Mouse (Mus musculus): Measurements from ENCODE around the gene Vps29. TPM values are rescaled to one million over a fixed set of nuclear protein-coding genes. Genes with fewer than 3 reads are reported as not detected.

The Vps29 gene
- total RNA-seq, 4 experiments from 2014 or later: 91.9 to 113 (median 101) TPM

DNA sequence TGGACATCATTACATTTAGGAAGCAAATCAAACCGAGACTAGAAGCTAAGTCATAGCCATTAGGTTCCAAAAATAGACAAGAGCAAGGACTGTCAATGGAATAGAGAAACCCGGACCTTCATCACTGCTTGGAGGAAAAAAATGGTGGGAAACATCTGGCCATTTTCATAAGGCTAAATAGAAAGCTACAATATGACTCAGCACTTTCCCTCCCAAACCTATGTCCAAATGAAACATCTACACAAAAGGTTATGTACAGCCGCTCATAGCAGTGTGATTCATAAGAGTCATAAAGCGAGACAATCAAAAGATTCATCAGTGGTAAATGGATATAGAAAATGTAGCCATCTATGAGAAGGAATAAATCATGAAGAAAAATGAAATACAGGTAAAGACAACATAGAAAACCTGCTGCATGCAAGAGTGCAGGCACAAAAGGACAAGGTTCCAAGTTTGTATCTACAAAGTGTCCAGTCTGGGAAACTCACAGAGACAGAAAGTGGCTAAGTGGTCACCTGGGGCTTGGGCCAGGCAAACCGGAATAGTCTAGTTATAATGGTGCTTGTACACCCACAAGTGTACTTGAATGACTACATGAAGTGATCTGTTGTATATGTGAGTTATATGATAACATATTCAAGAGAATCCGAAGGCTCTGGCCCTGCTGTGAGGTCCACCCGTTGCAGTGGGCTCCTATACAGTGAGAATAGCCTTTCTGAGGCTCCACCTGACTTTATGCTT lies 17.4 kb upstream of the Vps29 start:
- DNase-seq (ENCODE audit: low spot score): no peak

DNA sequence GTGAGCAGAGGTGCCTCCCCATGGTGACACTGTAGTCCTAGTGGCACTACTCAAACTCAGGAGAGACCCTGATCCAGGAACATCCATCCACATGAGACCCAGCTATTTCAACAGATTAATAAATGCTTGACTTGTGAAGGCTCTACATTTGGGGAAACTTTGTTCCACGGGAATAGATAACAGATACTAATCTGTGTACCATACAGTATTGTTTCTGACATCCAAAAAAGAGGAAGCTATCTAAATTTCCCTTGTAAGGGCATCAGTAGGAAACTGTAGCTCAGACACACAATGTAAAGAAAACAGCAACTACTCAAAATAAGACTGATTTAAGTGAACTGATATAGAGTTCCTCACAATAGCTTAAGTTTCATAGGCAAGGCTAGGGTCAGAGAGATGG lies 11.3 kb upstream of the Vps29 start:
- no peak for DNase-seq (ENCODE audit: low spot score)

DNA sequence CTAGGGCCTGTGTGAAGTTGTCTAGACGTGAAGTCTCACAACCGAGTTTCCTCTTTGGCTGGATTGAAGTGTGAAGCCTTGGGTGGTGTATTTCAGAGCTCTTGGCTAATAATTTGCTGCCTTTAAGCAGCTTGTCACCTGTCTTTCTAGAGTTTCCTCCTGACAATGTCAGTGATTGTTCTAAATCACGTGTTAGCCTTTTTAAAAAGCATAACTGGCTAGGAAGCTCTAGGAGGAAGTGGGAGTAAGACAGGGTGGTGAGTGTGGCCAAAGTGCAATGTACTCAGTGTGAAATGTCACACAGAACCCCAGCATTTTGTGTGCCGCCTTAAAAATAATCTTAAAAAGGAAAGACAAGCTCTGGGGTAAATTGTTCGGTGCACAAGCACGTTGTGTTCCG lies 10.4 kb upstream of the Vps29 start:
- no peak for DNase-seq (ENCODE audit: low spot score)

DNA sequence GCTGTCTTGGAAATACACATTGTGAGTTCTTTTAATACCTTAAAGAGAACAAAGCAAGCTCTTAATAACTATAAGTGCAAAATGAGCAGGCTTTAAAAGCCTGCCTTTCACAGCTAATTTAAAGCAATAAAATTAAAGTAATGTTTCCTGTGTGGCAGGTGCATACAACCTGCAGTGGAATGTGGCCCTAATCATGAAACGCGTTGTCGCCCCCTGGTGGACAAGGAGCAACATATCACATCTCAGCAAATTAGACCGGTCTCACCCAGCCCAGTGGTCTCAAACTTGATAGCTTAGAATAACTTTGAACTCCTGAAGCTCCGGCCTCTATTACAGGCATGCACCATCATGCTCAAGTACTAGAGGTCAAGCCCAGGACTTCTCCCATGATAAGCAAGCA lies 9.9 kb upstream of the Vps29 start:
- DNase-seq (ENCODE audit: low spot score): peak; percentile 70

DNA sequence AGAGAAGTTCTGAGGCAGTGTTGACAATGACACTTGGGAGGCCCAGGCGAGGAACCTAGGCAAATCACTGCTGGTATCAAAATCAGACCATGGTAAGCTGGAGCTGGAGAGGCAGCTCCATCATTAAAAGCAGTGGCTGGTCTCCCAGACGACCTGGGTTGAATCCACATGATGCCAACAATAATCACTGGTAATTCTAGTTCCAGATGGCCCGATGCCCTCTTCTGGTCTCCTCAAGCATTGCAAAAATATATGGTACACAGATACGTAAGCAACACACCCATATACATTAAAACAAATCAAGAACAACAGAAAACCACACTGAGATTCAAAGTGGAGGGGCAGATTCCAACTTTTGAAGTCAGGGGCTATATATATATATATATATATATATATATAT lies 8.4 kb upstream of the Vps29 start:
- DNase-seq (ENCODE audit: low spot score): no peak

DNA sequence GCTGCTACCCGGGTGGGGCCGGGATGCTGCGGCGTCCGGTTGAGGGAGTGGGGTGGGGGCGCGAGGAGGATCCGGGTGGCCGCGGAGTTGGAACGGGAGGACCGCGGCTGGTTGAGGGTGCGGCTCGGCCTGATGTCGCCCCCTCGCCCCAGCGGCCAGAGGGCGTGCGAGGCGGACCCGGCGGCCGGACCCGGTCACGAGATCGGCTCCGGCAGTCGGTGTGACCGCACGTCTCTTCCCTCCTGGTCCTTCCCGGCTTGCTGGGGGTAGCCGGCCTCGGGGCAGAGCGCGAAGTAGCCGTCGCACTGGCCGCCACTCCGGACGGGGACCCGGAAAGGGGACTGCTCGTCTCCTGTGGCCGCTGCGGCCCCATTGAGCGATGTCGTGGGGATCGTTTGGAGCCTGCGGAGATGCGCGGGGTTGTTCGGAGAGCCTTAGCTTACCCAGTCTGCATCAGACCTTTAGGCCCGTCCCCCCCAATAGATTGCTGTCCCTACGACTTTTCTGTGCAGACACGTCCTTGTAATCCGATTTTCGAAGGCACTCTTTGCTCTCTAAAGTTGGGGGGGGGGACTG lies 411 bp downstream of the Vps29 start:
- DNase-seq (ENCODE audit: low spot score): no peak

DNA sequence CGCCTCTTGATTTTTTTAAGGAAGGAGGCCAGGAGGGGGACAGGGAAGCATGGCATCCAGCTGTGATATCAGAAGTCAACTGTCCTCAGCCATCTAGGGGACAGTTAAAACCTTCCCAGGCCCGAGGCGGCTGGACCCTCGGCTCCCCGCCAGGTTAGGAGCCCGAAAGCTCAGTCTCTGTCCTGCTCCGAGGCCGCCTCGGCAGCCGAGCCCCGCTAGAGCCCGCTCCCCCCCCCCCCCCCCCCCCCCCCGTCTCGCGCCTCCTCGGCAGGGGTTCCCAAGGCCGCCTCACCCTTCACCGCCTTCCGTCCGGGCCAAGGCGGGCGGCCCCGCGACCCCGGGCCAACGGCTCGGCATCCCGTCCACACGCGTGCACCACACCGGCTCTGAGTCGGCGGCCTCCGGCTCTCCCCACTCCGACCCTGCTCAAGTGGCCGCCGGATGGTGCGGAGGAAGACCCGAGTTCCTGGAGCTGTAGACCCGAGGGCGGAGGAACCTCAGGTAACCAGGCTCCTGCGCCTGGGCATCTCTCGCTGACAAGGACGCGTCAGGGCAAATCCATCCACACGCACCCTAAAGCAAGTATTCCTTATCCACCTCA lies 17.5 kb downstream of the Vps29 start, which contains the start of gene Gpn3:
Gene Gpn3 (plus strand): TSS at position 286 of the 601 bp plus-strand sequence.
- DNase-seq (ENCODE audit: low spot score): no peak

DNA sequence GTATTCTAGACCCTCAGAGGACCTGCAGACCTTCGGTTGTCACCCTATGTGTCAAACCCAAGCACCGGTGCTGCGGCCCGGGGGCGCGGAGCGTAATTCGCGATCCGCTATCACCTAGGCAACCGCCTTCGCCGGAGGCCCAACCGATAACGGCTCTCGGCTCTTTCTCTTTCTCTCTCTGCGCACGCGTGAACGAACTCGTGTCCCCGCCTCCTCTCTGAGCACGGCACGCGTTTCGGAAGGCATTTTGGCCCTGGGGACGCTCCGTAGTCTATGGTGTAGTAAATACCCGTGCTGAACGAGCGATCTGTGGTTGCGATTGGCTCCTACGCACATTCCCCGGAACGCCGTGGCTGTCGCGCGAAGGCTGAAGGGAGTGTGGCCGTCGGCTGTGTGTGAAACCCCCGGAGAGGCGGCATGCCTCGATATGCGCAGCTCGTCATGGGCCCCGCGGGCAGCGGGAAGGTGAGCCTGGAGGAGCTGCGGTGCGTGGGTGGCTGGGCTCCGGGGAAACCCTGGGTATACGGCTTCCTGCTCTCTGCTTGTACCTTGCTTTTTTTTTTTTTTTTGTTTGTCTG lies 18.1 kb downstream of the Vps29 start, which contains the start of gene Fam216a:
Gene Fam216a (minus strand): TSS at position 173 of the 578 bp plus-strand sequence.
- peak; percentile 99 for DNase-seq (ENCODE audit: low spot score)

DNA sequence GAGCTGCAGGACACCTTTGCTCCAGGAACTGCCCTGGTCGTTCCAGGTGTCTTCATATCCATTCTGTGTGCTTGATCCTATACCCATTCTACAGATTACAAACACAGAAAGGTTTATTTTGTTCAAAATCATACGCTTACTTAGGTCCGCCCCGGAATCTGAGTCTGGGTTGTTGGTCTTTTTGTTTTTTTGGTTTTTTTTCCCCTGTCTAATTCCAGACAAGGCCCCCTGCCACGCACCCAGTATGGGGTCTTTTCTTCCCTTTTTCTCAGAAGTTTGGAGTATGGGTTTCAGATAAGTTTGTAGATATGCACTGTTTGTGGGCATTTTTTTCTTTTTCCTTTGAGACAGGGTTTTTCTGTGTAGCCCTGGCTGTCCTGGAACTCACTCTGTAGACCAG lies 18.7 kb downstream of the Vps29 start:
- no peak for DNase-seq (ENCODE audit: low spot score)

DNA sequence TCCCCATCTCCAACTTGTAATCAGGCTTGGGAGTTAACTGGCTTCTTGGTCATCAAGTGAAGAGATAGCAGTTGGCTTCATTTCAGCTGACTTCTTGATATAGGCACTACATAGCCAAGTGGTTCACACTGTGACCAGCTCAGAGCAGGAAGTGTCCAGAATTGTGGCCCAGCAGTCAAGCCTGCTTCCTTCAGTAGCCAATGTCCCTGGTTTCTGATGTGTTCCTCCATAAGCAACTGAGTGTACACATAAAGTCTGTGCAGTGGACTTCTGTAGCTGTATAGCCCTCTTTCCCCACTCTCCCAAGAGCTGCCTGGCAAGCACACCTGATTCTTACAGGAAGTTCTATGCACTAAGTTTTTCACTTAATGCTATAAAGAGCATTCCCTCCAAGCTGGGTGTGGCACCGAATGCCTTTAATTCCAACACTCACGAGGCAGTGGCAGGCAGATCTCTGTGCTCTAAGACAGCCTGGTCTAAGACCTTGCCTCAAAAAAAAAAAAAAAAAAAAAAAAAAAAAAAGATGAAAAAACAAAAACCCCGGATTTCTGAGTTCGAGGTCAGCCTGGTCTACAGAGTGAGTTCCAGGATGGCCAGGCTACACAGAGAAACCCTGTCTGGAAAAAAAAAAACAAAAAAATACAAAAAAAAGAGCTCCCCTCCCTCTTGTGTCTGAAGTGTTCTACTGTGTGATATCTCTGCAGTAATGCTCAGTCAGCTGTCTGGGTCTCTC lies 23.1 kb downstream of the Vps29 start:
- DNase-seq (ENCODE audit: low spot score): no peak

DNA sequence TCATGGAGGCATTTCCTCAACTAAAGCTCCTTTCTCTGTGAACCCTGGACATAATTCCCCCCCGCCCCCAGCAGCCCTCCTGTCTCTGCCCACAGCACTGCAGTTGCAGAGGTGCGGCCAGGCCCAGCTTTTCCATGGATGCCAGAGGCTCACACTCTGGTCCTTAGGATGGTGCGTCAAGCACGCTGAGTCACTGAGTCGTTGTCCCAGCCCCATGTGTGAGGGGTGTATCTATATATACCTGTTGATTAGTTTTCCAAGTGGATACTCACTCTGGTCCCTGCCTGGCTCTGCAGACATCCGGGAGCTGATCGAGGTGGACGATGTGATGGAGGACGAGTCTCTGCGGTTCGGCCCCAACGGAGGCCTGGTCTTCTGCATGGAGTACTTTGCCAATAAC lies 24.0 kb downstream of the Vps29 start:
- no peak for DNase-seq (ENCODE audit: low spot score)

DNA sequence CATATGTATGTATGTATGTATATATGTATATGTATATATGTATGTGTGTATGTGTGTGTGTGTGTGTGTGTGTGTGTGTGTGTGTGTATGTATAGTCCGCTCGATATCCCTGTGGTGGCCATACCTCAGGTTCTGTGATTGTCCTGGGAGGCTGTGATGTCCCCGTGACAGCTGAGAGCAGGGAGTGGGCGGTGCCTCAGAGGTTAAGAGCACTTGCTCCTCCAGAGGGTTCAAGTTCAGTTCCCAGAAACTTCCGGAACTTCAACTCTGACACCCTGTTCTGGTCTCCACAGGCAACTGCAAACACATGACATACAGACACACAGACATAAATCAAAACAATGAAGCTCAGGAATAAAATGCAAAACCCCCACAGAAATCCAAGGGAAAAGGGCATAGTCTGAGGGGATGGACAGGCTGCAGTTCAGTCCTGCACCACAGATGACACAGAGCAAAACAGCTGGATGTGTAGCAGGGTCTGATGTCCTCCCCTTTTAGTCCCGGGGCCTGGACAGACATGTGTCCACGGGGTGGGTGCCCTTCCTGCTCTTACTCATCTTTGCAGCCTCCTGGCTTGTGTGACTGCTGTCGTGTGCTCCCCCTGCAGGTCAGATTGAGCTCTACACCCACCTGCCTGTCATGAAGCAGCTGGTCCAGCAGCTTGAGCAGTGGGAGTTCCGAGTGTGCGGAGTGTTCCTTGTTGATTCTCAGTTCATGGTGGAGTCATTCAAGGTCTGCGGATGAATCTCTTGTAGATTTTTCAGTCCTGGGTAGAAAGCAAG lies 25.4 kb downstream of the Vps29 start:
- DNase-seq (ENCODE audit: low spot score): no peak

DNA sequence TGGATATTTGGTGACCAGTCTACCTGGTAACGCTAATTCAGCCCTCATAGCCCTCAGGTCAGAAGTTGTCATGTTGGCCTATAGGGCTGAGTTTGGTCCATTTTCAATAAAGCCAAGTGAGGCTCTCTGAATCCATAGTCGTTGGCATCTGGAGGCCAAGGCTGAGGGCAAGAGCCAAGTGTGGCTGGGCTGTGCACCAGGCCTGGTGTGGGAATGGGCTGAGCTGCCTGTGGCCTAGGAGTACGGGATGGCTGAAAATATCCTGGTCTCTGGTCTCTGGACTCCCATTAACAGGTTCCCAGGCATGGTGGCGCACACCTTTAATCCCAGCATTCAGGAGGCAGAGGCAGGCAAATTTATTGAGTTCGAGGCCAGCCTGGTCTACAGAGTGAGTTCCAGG lies 35.8 kb downstream of the Vps29 start:
- DNase-seq (ENCODE audit: low spot score): no peak

DNA sequence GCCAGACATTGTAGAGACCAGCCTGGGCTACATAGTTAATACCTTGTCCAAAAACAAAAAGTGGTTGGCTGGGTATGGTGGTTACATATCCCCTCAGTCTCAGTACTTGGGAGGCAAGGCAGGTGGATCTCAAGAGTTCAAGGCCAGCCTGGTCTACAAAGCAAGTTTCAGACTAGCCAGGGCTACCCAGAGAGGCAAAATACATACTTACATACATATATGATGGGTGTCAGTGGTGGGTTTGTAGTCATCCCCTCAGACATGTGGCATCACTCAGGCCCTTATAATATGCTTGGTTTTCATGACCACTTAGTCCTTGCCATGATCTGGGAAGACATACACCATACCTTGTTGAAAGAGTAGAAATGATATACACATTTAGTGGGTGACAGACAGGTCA lies 36.5 kb downstream of the Vps29 start:
- DNase-seq (ENCODE audit: low spot score): no peak

DNA sequence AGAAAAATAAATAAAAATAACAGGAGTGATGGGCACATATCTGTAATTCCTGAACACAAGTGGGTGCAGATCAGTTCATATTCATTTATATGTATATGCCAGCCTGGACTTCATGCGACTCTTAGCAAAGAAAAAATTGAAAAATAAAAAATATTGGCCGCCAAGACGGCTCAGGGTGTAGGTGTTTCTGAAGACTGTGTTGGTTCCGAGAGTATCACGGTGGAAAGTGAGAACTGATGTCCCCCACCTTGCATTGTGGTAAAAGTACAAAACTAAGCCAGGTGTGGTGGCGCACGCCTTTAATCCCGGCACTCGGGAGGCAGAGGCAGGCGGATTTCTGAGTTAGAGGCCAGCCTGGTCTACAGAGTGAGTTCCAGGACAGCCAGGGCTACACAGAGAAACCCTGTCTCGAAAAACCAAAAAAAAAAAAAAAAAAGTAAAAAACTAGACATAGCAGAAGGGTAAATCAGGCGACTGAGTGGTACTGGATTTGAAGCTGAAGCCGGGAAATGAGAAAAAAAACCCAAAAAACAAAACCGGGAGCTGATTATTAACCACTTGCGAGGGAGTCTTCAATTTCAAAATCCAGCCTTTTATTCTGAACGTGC lies 37.1 kb downstream of the Vps29 start:
- no peak for DNase-seq (ENCODE audit: low spot score)

DNA sequence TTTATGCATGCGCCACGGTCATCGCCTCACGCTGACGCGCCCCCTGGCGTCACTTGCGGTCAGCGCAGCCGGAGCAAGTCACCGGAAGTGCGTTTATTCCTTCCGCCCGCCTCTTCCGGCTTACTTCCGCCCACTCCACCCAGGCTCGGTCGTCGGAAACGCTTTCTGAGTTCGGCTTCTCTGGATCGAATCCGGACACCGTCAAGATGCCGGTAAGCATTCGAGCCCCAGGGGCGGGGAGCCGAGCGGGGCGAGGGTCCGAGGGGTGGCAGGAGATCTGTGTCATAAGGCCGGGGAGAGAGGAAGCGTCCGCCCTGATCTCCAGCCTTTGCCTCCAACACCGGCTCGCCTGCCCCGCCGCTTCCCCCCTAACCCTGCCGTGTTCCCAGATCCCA lies 37.6 kb downstream of the Vps29 start, which contains the start of gene Arpc3:
Gene Arpc3 (plus strand): TSS at position 93 of the 395 bp plus-strand sequence.
- peak; percentile 89 for DNase-seq (ENCODE audit: low spot score)

DNA sequence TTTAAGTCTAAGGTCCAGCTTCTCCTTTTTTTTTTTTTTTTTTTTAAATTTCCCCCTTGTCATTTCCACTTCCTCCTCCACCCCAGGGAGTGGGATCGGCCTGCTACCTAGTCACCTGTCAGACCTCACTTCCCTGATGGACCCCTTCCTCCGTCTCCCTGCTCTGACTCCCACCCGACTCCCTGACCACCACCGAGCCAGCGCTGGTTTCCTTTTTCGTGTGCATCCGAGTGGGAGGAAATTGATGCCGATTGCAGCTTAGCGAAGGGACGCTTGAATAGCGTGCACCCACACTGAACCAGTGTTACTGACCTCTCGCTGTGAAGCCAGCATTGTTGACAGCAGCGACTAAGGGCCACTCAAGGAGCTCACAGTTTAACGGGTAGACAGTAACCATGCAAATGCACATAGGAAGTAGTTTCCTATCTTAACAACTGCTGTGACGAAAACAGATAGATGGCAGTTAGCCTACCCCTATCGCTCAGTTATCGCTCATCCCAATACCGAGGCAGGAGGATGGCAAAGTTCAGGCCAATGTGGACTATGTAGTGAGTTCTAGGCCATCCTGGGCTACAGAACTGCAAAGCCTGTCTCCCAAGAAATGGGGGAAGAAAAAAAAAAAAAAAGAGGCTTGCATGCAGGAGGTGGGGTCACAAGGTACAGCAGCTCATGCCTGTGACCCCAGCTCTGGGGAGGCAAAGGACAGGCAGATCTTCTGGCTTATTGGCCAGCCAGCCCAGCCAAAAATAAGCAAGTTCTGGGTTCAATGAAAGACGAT lies 38.2 kb downstream of the Vps29 start:
- DNase-seq (ENCODE audit: low spot score): no peak

DNA sequence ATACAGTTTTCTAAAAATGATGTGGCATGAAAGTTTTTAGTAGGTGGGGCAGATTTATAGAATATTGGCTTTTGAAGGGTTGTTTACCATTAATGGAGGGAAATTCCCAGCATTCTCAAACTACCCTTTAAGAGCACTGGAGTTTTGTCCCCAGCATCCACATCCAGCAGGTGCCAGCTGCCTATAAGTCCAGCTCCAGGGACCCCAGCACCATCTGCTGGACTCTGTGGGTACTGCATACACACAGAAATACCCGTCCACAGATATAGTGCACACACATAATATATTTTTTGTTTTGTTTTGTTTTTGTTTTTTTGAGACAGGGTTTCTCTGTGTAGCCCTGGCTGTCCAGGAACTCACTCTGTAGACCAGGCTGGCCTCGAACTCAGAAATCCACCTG lies 39.7 kb downstream of the Vps29 start:
- no peak for DNase-seq (ENCODE audit: low spot score)

DNA sequence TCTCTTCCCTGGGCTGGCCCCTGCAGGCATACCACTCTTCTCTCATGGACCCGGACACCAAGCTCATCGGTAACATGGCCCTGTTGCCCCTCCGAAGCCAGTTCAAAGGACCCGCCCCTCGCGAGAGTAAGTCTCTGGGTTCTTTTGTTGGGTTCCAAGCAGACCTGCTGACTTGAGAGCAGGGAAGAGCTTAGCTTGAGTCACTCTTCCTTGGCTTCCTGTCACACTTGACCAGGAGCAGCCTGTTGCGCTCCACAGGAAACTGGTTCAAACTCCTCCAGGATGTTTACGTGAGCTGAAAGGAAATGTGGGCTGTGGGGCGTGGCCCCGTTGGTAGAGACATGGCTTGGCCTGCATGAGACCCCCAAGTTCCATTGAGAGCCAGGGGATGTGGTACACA lies 42.6 kb downstream of the Vps29 start:
- peak; percentile 81 for DNase-seq (ENCODE audit: low spot score)

DNA sequence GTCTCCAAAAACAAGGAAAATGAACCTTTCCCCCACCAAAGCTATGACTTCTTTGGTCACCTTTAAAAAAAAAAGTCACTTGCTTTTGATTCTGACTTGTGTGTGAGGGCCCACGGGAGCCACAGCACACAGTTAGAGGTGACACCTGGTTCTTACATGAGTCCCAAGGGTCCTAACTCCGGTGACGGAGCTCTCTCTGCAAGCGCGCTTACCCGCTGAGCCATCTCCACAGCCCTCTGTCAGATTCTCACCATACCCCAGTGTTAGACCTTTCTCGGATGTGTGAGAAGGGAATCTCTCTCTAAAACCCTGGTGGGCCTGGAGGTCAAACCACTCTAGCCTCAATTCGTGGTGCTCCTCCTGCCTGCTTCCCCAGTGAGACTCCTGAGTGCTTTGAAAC lies 43.3 kb downstream of the Vps29 start:
- DNase-seq (ENCODE audit: low spot score): no peak
